21 mouse cellular contexts compared by ENCODE assay signal in genomic region chr9:29884062-29884461, GRCm38 (mm10).
A peak's percentile ranks its signal among the peaks of the same experiment; 100 is the strongest.
DNase-seq lines count a peak whose midpoint lies in the region; ATAC-seq lines count a peak whose summit lies in the region.
"Had no signal": no experiment of that assay in that cellular context is flagged by ENCODE, and none has a peak within 500 bp of the region (broad histone marks: within the 10 kb centered on the region; RNA-seq: fewer than 3 reads in every experiment).

No protein-coding gene starts in this region.

- no peak for DNase-seq in frontal cortex, postnatal 14 days (ENCODE audit: low spot score in 2 of 2)
- peak; percentile 32 to 65 for DNase-seq in frontal cortex, postnatal 36 days (ENCODE audit: low spot score in 2 of 2)
- no peak for DNase-seq in frontal cortex, postnatal 25 days (ENCODE audit: low spot score in 2 of 2)
- DNase-seq in right cerebral cortex, postnatal 36 days (ENCODE audit: low spot score in 2 of 2), result peak; percentile 22 to 44
- no peak for DNase-seq in right cerebral cortex, postnatal 14 days
- DNase-seq in gastrocnemius, postnatal 14 days, result no peak
- DNase-seq: adrenal gland, adult 8-10 months; adrenal gland, postnatal 14 days; adrenal gland, postnatal 36 days; B cell, adult 2 months; cerebellum, adult 11 months; cerebellum, adult 18-20 months; cerebellum, adult 9-10 months; cerebellum, postnatal 10 days; cerebellum, postnatal 25 days had no signal

- intact Hi-C loops in gastrocnemius, postnatal 14 days (cut with DNase I; ENCODE audit: low total_unique reads), result no loop called here

- peak; percentile 65 for ATAC-seq in frontal cortex, adult (ENCODE audit: low TSS enrichment)
- ATAC-seq: activated CD4-positive, CD25-positive, alpha-beta regulatory T cell, adult 4 months; CD4-positive, CD25-positive, alpha-beta regulatory T cell, adult 4 months; forebrain, embryonic 13.5 days; forebrain, embryonic 15.5 days; Patski had no signal

Comparison
In these comparisons a context has a peak if more than half of its experiments do, and no peak if none do; other contexts are left out.
1. DNase-seq: peak in frontal cortex, postnatal 36 days (2 of 2) and right cerebral cortex, postnatal 36 days (2 of 2); none in frontal cortex, postnatal 14 days (0 of 2), frontal cortex, postnatal 25 days (0 of 2), right cerebral cortex, postnatal 14 days (single experiment) and gastrocnemius, postnatal 14 days (single experiment).